Mouse (Mus musculus) limb, embryonic 12.5 days (tissue): ENCODE data around the gene Anks1b. TPM values are rescaled to one million over a fixed set of nuclear protein-coding genes. Genes with fewer than 3 reads are reported as not detected.

Experiments used
- ATAC-seq: fragments of 200-750 bp; cut with Nextera tagmentation; 2 replicates; pipeline ENCODE4 v1.8.0; 2017; ENCODE audit warnings: low read depth, moderate TSS enrichment; ENCODE audit not compliant: insufficient number of reproducible peaks, insufficient read depth, low FRiP score, low TSS enrichment
- H3K27ac ChIP-seq: fragments of 300-500 bp; sonication (generic); 2 replicates; pipeline ENCODE4 v1.5.1; 2016; ENCODE audit warnings: mild to moderate bottlenecking, moderate library complexity
- H3K27me3 ChIP-seq: fragments of 300-500 bp; sonication (generic); 2 replicates; pipeline ENCODE4 v1.6.1; 2016; ENCODE audit warnings: mild to moderate bottlenecking, moderate library complexity
- H3K36me3 ChIP-seq: fragments of 300-500 bp; sonication (generic); 2 replicates; pipeline ENCODE4 v1.6.1; 2016; ENCODE audit warnings: mild to moderate bottlenecking, moderate library complexity
- H3K4me1 ChIP-seq: fragments of 300-500 bp; sonication (generic); replicated peaks from 2 replicates; pipeline ENCODE4 v1.6.1; 2016
- H3K4me2 ChIP-seq: fragments of 300-500 bp; sonication (generic); 2 replicates; pipeline ENCODE4 v1.6.1; 2016; ENCODE audit warnings: mild to moderate bottlenecking, moderate library complexity
- H3K4me3 ChIP-seq: fragments of 300-500 bp; sonication (generic); replicated peaks from 2 replicates; pipeline ENCODE4 v1.5.1; 2016; ENCODE audit warnings: mild to moderate bottlenecking
- H3K9ac ChIP-seq: fragments of 300-500 bp; sonication (generic); replicated peaks from 2 replicates; pipeline ENCODE4 v1.6.1; 2016; ENCODE audit warnings: mild to moderate bottlenecking, moderate library complexity
- H3K9me3 ChIP-seq: fragments of 300-500 bp; sonication (generic); 2 replicates; pipeline ENCODE4 v1.6.1; 2016; ENCODE audit warnings: mild to moderate bottlenecking, moderate library complexity
- WGBS: fragments of 180-500 bp; shearing (Covaris S2); methylation state at CpG from one replicate; pipeline ENCODE4 v1.1.7; 2016; 5-methylcytosine and 5-hydroxymethylcytosine counted together
- polyA plus RNA-seq: library from polyadenylated mRNA; unstranded; fragments of >200 nt; fragmentation: Nextera tagmentation; extraction: Ambion mirVana; gene quantifications from 2 replicates; pipeline ENCODE4 v1.2.1, GENCODE M21; 2016

Anks1b gene
- polyA plus RNA-seq, 1 experiment from 2014 or later: 1.8 TPM

GRCm38 (mm10) chr10:90733632-90734031 is 860.3 kb downstream of the Anks1b start:
- 28% methylated on average over 5 of the region's 5 CpGs for WGBS
- Histone ChIP-seq H3K27ac (no peak overlapping the region), H3K27me3 (peaks cover under 1% of the 10 kb centered on the region; the same call in 1 of the 2 replicates), H3K4me1 (no peaks in the 10 kb centered on the region), H3K9ac (no peak overlapping the region), H3K4me3 (no peak overlapping the region), H3K9me3 (no peaks in the 10 kb centered on the region), H3K4me2 (no peak overlapping the region), H3K36me3 (no peaks in the 10 kb centered on the region)
- no peak for ATAC-seq

GRCm38 (mm10) chr10:90738475-90738874 is 865.2 kb downstream of the Anks1b start:
- no peaks in the 10 kb centered on the region for H3K36me3 ChIP-seq
- ATAC-seq: no peak
- no peaks in the 10 kb centered on the region for H3K27me3 ChIP-seq
- H3K9ac ChIP-seq: no peak overlapping the region
- no peaks in the 10 kb centered on the region for H3K9me3 ChIP-seq
- no peak overlapping the region for H3K4me3 ChIP-seq
- H3K4me1 ChIP-seq: no peaks in the 10 kb centered on the region
- no peak overlapping the region for H3K4me2 ChIP-seq
- 71% methylated on average over 2 of the region's 2 CpGs for WGBS
- H3K27ac ChIP-seq: no peak overlapping the region

GRCm38 (mm10) chr10:90740956-90741355 is 867.6 kb downstream of the Anks1b start:
- 91% methylated on average over 5 of the region's 5 CpGs for WGBS
- no peak for ATAC-seq
- no peak overlapping the region for H3K9ac ChIP-seq
- H3K9me3 ChIP-seq: no peaks in the 10 kb centered on the region
- H3K4me3 ChIP-seq: no peak overlapping the region
- no peaks in the 10 kb centered on the region for H3K36me3 ChIP-seq
- no peak overlapping the region for H3K4me2 ChIP-seq
- H3K27me3 ChIP-seq: no peaks in the 10 kb centered on the region
- no peak overlapping the region for H3K27ac ChIP-seq
- H3K4me1 ChIP-seq: no peaks in the 10 kb centered on the region

- Histone ChIP-seq H3K9ac (no peak overlapping the region), H3K36me3 (no peaks in the 10 kb centered on the region), H3K4me2 (no peak overlapping the region), H3K4me3 (no peak overlapping the region), H3K27ac (no peak overlapping the region), H3K4me1 (no peaks in the 10 kb centered on the region), H3K27me3 (no peaks in the 10 kb centered on the region), H3K9me3 (no peaks in the 10 kb centered on the region)
- 83% methylated on average over 5 of the region's 5 CpGs for WGBS
- no peak for ATAC-seq
Measured at GRCm38 (mm10) chr10:90751889-90752288, 878.6 kb downstream of the Anks1b start.

- WGBS: 77% methylated on average over 9 of the region's 9 CpGs
- H3K36me3 ChIP-seq: no peaks in the 10 kb centered on the region
- ATAC-seq: no peak
Measured at GRCm38 (mm10) chr10:90753106-90753505, 879.8 kb downstream of the Anks1b start.

GRCm38 (mm10) chr10:90757773-90758172 is 884.5 kb downstream of the Anks1b start:
- Histone ChIP-seq H3K27ac (no peak overlapping the region), H3K27me3 (no peaks in the 10 kb centered on the region), H3K4me1 (no peaks in the 10 kb centered on the region), H3K9ac (no peak overlapping the region), H3K4me3 (no peak overlapping the region), H3K4me2 (no peak overlapping the region), H3K36me3 (no peaks in the 10 kb centered on the region), H3K9me3 (no peaks in the 10 kb centered on the region)
- 92% methylated on average over 4 of the region's 4 CpGs for WGBS
- ATAC-seq: no peak

More at GRCm38 (mm10) chr10:90753106-90753505, 879.8 kb downstream of the Anks1b start:
- Histone ChIP-seq H3K27me3 (no peaks in the 10 kb centered on the region), H3K9me3 (no peaks in the 10 kb centered on the region), H3K4me2 (no peak overlapping the region), H3K9ac (no peak overlapping the region), H3K27ac (no peak overlapping the region), H3K4me3 (no peak overlapping the region), H3K4me1 (no peaks in the 10 kb centered on the region)

GRCm38 (mm10) chr10:90759929-90760328 is 886.6 kb downstream of the Anks1b start:
- Histone ChIP-seq H3K36me3 (no peaks in the 10 kb centered on the region), H3K27me3 (no peaks in the 10 kb centered on the region), H3K27ac (no peak overlapping the region), H3K9ac (no peak overlapping the region), H3K4me3 (no peak overlapping the region), H3K4me2 (no peak overlapping the region), H3K4me1 (no peaks in the 10 kb centered on the region), H3K9me3 (no peaks in the 10 kb centered on the region)
- ATAC-seq: no peak
- 91% methylated on average over 5 of the region's 5 CpGs for WGBS

- H3K4me3 ChIP-seq: no peak overlapping the region
- no peak overlapping the region for H3K4me2 ChIP-seq
- no peak for ATAC-seq
- H3K9ac ChIP-seq: no peak overlapping the region
- no peaks in the 10 kb centered on the region for H3K9me3 ChIP-seq
- peaks cover 7% of the 10 kb centered on the region; the same call in 1 of the 2 replicates for H3K4me1 ChIP-seq
- no peak overlapping the region for H3K27ac ChIP-seq
- H3K36me3 ChIP-seq: no peaks in the 10 kb centered on the region
- WGBS: 77% methylated on average over 3 of the region's 3 CpGs
- H3K27me3 ChIP-seq: peaks cover 15% of the 10 kb centered on the region
Measured at GRCm38 (mm10) chr10:90766261-90766660, 893.0 kb downstream of the Anks1b start.

- WGBS: 20% methylated on average over 11 of the region's 11 CpGs
- ATAC-seq: no peak
- H3K4me3 ChIP-seq: no peak overlapping the region
Measured at GRCm38 (mm10) chr10:90770403-90770955, 897.2 kb downstream of the Anks1b start.

GRCm38 (mm10) chr10:90771046-90771445 is 897.7 kb downstream of the Anks1b start:
- Histone ChIP-seq H3K4me1 (peaks cover 7% of the 10 kb centered on the region; the same call in 1 of the 2 replicates), H3K4me3 (no peak overlapping the region), H3K36me3 (no peaks in the 10 kb centered on the region), H3K9ac (no peak overlapping the region), H3K27me3 (peaks cover 36% of the 10 kb centered on the region), H3K27ac (no peak overlapping the region), H3K9me3 (no peaks in the 10 kb centered on the region), H3K4me2 (no peak overlapping the region)
- 52% methylated on average over 7 of the region's 7 CpGs for WGBS
- ATAC-seq: no peak

More at GRCm38 (mm10) chr10:90770403-90770955, 897.2 kb downstream of the Anks1b start:
- peaks cover 7% of the 10 kb centered on the region; the same call in 1 of the 2 replicates for H3K4me1 ChIP-seq
- H3K36me3 ChIP-seq: no peaks in the 10 kb centered on the region
- no peak overlapping the region for H3K27ac ChIP-seq
- no peaks in the 10 kb centered on the region for H3K9me3 ChIP-seq
- peaks cover 36% of the 10 kb centered on the region for H3K27me3 ChIP-seq
- no peak overlapping the region for H3K4me2 ChIP-seq
- H3K9ac ChIP-seq: no peak overlapping the region

- peaks cover 36% of the 10 kb centered on the region for H3K27me3 ChIP-seq
- WGBS: 9% methylated on average over 15 of the region's 15 CpGs
- H3K9me3 ChIP-seq: no peaks in the 10 kb centered on the region
- no peaks in the 10 kb centered on the region for H3K36me3 ChIP-seq
- no peak overlapping the region for H3K4me2 ChIP-seq
- H3K9ac ChIP-seq: no peak overlapping the region
- peaks cover 7% of the 10 kb centered on the region; the same call in 1 of the 2 replicates for H3K4me1 ChIP-seq
- no peak for ATAC-seq
- H3K4me3 ChIP-seq: no peak overlapping the region
- no peak overlapping the region for H3K27ac ChIP-seq
Measured at GRCm38 (mm10) chr10:90771471-90772226, 898.3 kb downstream of the Anks1b start.
